Comparison of ENCODE assay signal across 9 mouse cellular contexts in the genomic region with DNA sequence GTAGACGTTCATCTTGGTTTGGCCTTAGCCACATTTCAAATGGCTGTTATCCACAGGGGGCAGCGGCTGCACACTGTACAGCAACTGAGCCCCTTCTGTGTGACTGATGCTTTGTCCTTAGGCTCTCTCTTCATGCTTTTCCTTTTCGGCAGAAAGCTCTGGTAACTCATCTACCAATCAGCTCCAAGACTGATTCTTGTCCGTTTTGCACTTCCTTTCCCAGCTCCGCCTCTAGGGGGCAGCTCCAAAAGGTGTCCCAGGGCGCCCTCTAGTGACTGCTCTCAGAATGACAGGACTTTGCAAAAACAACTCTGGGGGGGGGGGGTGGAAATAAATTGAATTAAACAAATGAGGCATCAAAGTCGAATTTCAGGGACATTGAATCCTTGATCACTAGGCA.
DNase-seq lines count a peak whose midpoint lies in the region; ATAC-seq and TF ChIP-seq lines count a peak whose summit lies in the region.
"Had no signal": no experiment of that assay in that cellular context is flagged by ENCODE, and none has a peak within 500 bp of the region (broad histone marks: within the 10 kb centered on the region; RNA-seq: fewer than 3 reads in every experiment).

No protein-coding gene starts in this region.

- WGBS in liver, postnatal 0 days (ENCODE audit: insufficient replicate concordance) = 27% methylated on average over 7 of the region's 7 CpGs

- H3K36me3 ChIP-seq in liver, postnatal 0 days (replicated peaks; ENCODE audit: insufficient read depth, low read length) = no peaks in the 10 kb centered on the region
- H3K36me3 ChIP-seq: liver, embryonic 15.5 days had no signal

- no peak overlapping the region; the same call in 1 of the 2 replicates for H3K4me2 ChIP-seq in liver, postnatal 0 days (ENCODE audit: low read depth, low read length)
- H3K4me2 ChIP-seq: liver, embryonic 15.5 days had no signal

- ATAC-seq in liver, postnatal 0 days = 0 out of 2 replicates have a peak, but pooled peaks have one; percentile 40

- H3K27me3 ChIP-seq in liver, postnatal 0 days (ENCODE audit: insufficient read depth, low read length) = no peaks in the 10 kb centered on the region
- H3K27me3 ChIP-seq: liver, embryonic 15.5 days had no signal

- no peak overlapping the region for H3K9ac ChIP-seq in liver, postnatal 0 days (replicated peaks)
- H3K9ac ChIP-seq: liver, embryonic 15.5 days had no signal

- H3K4me3 ChIP-seq in liver, postnatal 0 days (ENCODE audit: low read depth, low read length) = no peak overlapping the region
- H3K4me3 ChIP-seq: liver, embryonic 15.5 days had no signal

- H3K27ac ChIP-seq in liver, postnatal 0 days (ENCODE audit: low read depth) = no peak overlapping the region
- H3K27ac ChIP-seq: liver, embryonic 15.5 days had no signal

- TF ChIP-seq EP300 in liver, postnatal 0 days (IDR thresholded peaks at IDR 0.05; ENCODE audit: low read depth) = no peak

- DNase-seq in 416B (ENCODE audit: low read depth) (peak; percentile 87), ES-CJ7 (ENCODE audit: low read depth, low spot score) (peak; percentile 86)
- peak; percentile 58 for DNase-seq in c-Kit-positive CD71-positive TER-119-negative erythroid progenitor cells, embryonic 14.5 days (ENCODE audit: low read depth)
- peak; percentile 27 to 60 for DNase-seq in frontal cortex, postnatal 10 days (ENCODE audit: low spot score in 2 of 2)
- peak; percentile 87 to 97 for DNase-seq in kidney, postnatal 25 days
- peak; percentile 90 for DNase-seq in liver, postnatal 0 days
- DNase-seq in retina, postnatal 7 days (ENCODE audit: low read depth, low spot score) = peak; percentile 70
- DNase-seq in urinary bladder, adult 18-20 months (ENCODE audit: low spot score in 2 of 2) = peak; percentile 67 to 70

- peak; percentile 98 for TF ChIP-seq CTCF in liver, postnatal 0 days (IDR thresholded peaks at IDR 0.05; ENCODE audit: low read depth)

- no peaks in the 10 kb centered on the region for H3K9me3 ChIP-seq in liver, postnatal 0 days (ENCODE audit: low read length)
- H3K9me3 ChIP-seq: liver, embryonic 15.5 days had no signal

- no peaks in the 10 kb centered on the region for H3K4me1 ChIP-seq in liver, postnatal 0 days (ENCODE audit: insufficient read depth)
